Comparison of ENCODE assay signal across 7 mouse cellular contexts in genomic region chr19:44145702-44146567, GRCm38 (mm10). TPM values are rescaled to one million over a fixed set of nuclear protein-coding genes. Genes with fewer than 3 reads are reported as not detected.
DNase-seq lines count a peak whose midpoint lies in the region; ATAC-seq lines count a peak whose summit lies in the region.

Gene Bloc1s2 (minus strand): TSS chr19:44146446.

- peaks cover 7% of the 10 kb centered on the region; the same call in 1 of the 2 replicates for H3K4me1 ChIP-seq in intestine, embryonic 15.5 days (replicated peaks)
- H3K4me1 ChIP-seq in midbrain, embryonic 10.5 days, result peaks cover 20% of the 10 kb centered on the region

- peak within 1 kb of the TSS; percentile 76 for H3K9ac ChIP-seq in intestine, embryonic 15.5 days

- H3K4me3 ChIP-seq in intestine, embryonic 15.5 days (replicated peaks), result peak within 1 kb of the TSS; percentile 76
- H3K4me3 ChIP-seq in midbrain, embryonic 10.5 days, result peak within 1 kb of the TSS; percentile 81

- H3K36me3 ChIP-seq in intestine, embryonic 15.5 days, result peaks cover 17% of the 10 kb centered on the region
- H3K36me3 ChIP-seq in midbrain, embryonic 10.5 days, result peaks cover 35% of the 10 kb centered on the region

- WGBS in intestine, embryonic 15.5 days, result 3% methylated on average over 46 of the region's 46 CpGs
- 5% methylated on average over 46 of the region's 46 CpGs for WGBS in midbrain, embryonic 10.5 days

- no peaks in the 10 kb centered on the region for H3K27me3 ChIP-seq in intestine, embryonic 15.5 days (replicated peaks)
- peaks cover 14% of the 10 kb centered on the region for H3K27me3 ChIP-seq in midbrain, embryonic 10.5 days (ENCODE audit: low read depth, poor library complexity, severe bottlenecking)

- H3K4me2 ChIP-seq in intestine, embryonic 15.5 days (replicated peaks), result peak within 1 kb of the TSS; percentile 83

- intact Hi-C loops in gastrocnemius, postnatal 36 days (cut with DNase I), result no loop called here
- intact Hi-C loops in left cerebral cortex, postnatal 25 days (cut with DNase I), result loop anchor here (5.0 kb wide), 2 partner anchors 156 to 391 kb away; no protein-coding TSS in a partner anchor

- H3K27ac ChIP-seq in intestine, embryonic 15.5 days, result no peak within 1 kb of the TSS
- H3K27ac ChIP-seq in midbrain, embryonic 10.5 days (replicated peaks), result peak within 1 kb of the TSS; percentile 87

- peak; percentile 95 for ATAC-seq in intestine, embryonic 15.5 days

- H3K9me3 ChIP-seq in intestine, embryonic 15.5 days, result no peaks in the 10 kb centered on the region
- no peaks in the 10 kb centered on the region for H3K9me3 ChIP-seq in midbrain, embryonic 10.5 days (replicated peaks)

- peak; percentile 87 to 89 for DNase-seq in adrenal gland, adult 18-20 months (ENCODE audit: low spot score in 2 of 2)
- peak; percentile 90 for DNase-seq in embryo, embryonic 11 days
- peak; percentile 80 to 84 for DNase-seq in gastrocnemius, postnatal 36 days
- DNase-seq in left cerebral cortex, postnatal 25 days (ENCODE audit: low spot score in 2 of 2), result peak; percentile 88 to 93
- DNase-seq in midbrain, embryonic 10.5 days (ENCODE audit: low spot score), result peak; percentile 85
- DNase-seq in right cerebral cortex, postnatal 4 days, result peak; percentile 86

RNA-seq across cellular contexts. Expression of gene Bloc1s2, which starts in this region (rescaled TPM):
- 10 to 100 TPM; 27.4 to 32.9 TPM for total RNA-seq in adrenal gland, adult 18-20 months (2021)
- total RNA-seq in gastrocnemius, postnatal 36 days (2021), result 10 to 100 TPM; 11.5 to 12.3 TPM
- 87.8 and 91.9 TPM in 2 replicates for polyA plus RNA-seq in intestine, embryonic 15.5 days (2015; fragmentation: Nextera tagmentation; extraction: Ambion mirVana)
- 10 to 100 TPM; 62.9 to 65.0 TPM for total RNA-seq in left cerebral cortex, postnatal 25 days (2021)
- polyA plus RNA-seq in midbrain, embryonic 10.5 days (2016; fragmentation: Nextera tagmentation; extraction: Ambion mirVana), result 107 and 108 TPM in 2 replicates
